Mouse (Mus musculus) midbrain, embryonic 12.5 days (tissue): ENCODE measurements around the gene Mat2b. TPM values are rescaled to one million over a fixed set of nuclear protein-coding genes. Genes with fewer than 3 reads are reported as not detected.
A peak's percentile ranks its signal among the peaks of the same experiment; 100 is the strongest.

ENCODE experiments used
- ATAC-seq: fragments of 200-750 bp; cut with Nextera tagmentation; 2 replicates; pipeline ENCODE4 v1.8.0; 2017; ENCODE audit warnings: low read depth, moderate TSS enrichment, moderate library complexity; ENCODE audit not compliant: low FRiP score
- H3K27ac ChIP-seq: fragments of 300-500 bp; sonication (generic); replicated peaks from 2 replicates; pipeline ENCODE4 v1.5.1; 2016; ENCODE audit warnings: mild to moderate bottlenecking
- H3K27me3 ChIP-seq: fragments of 300-500 bp; sonication (generic); 2 replicates; pipeline ENCODE4 v1.6.1; 2016; ENCODE audit warnings: mild to moderate bottlenecking
- H3K36me3 ChIP-seq: fragments of 300-500 bp; sonication (generic); 2 replicates; pipeline ENCODE4 v1.6.1; 2016
- H3K4me1 ChIP-seq: fragments of 300-500 bp; sonication (generic); 2 replicates; pipeline ENCODE4 v1.6.1; 2016
- H3K4me2 ChIP-seq: fragments of 300-500 bp; sonication (generic); replicated peaks from 2 replicates; pipeline ENCODE4 v1.6.1; 2016; ENCODE audit warnings: mild to moderate bottlenecking, moderate library complexity
- H3K4me3 ChIP-seq: fragments of 300-500 bp; sonication (generic); 2 replicates; pipeline ENCODE4 v1.5.1; 2016; ENCODE audit warnings: mild to moderate bottlenecking
- H3K9ac ChIP-seq: fragments of 300-500 bp; sonication (generic); replicated peaks from 2 replicates; pipeline ENCODE4 v1.6.1; 2016; ENCODE audit warnings: mild to moderate bottlenecking, moderate library complexity
- H3K9me3 ChIP-seq: fragments of 300-500 bp; sonication (generic); 2 replicates; pipeline ENCODE4 v1.6.1; 2016; ENCODE audit warnings: mild to moderate bottlenecking
- WGBS: fragments of 180-500 bp; shearing (Covaris S2); methylation state at CpG from one replicate; pipeline ENCODE4 v1.1.7; 2016; 5-methylcytosine and 5-hydroxymethylcytosine counted together
- polyA plus RNA-seq: library from polyadenylated mRNA; unstranded; fragments of >200 nt; fragmentation: Nextera tagmentation; extraction: Ambion mirVana; gene quantifications from 2 replicates; pipeline ENCODE4 v1.2.1, GENCODE M21; 2016

Gene Mat2b
- polyA plus RNA-seq, 1 experiment from 2014 or later, result 88.6 TPM

- peak overlapping the region; percentile 82 for H3K4me3 ChIP-seq
- WGBS, result under 1% methylated on average over 31 of the region's 31 CpGs
- peak; percentile 57 for ATAC-seq
Observed at GRCm38 (mm10) chr11:40694311-40695087, 504 bp downstream of the Mat2b start.

GRCm38 (mm10) chr11:40693366-40693951 lies 1.5 kb downstream of the Mat2b start:
- Histone ChIP-seq H3K4me1 (peaks cover 27% of the 10 kb centered on the region), H3K9me3 (no peaks in the 10 kb centered on the region), H3K4me3 (peak overlapping the region; percentile 82), H3K4me2 (peak overlapping the region; percentile 75), H3K9ac (peak overlapping the region; percentile 70), H3K27ac (peak overlapping the region; percentile 92), H3K27me3 (no peaks in the 10 kb centered on the region), H3K36me3 (no peaks in the 10 kb centered on the region)
- WGBS, result under 1% methylated on average over 16 of the region's 16 CpGs
- ATAC-seq, result 0 out of 2 replicates have a peak, but pooled peaks have one; percentile 3

More at GRCm38 (mm10) chr11:40694311-40695087, 504 bp downstream of the Mat2b start:
- peak overlapping the region; percentile 75 for H3K4me2 ChIP-seq
- peaks cover 27% of the 10 kb centered on the region for H3K4me1 ChIP-seq
- H3K9ac ChIP-seq, result peak overlapping the region; percentile 70
- H3K27me3 ChIP-seq, result no peaks in the 10 kb centered on the region
- H3K9me3 ChIP-seq, result no peaks in the 10 kb centered on the region
- peak overlapping the region; percentile 92 for H3K27ac ChIP-seq
- H3K36me3 ChIP-seq, result no peaks in the 10 kb centered on the region

- Histone ChIP-seq H3K4me1 (peaks cover 27% of the 10 kb centered on the region), H3K27me3 (no peaks in the 10 kb centered on the region), H3K36me3 (no peaks in the 10 kb centered on the region), H3K4me3 (peak overlapping the region; percentile 82), H3K9me3 (no peaks in the 10 kb centered on the region), H3K4me2 (peak overlapping the region; percentile 75), H3K9ac (peak overlapping the region; percentile 73), H3K27ac (peak overlapping the region; percentile 92)
- ATAC-seq, result peak; percentile 94
- under 1% methylated on average over 36 of the region's 36 CpGs for WGBS
Observed at GRCm38 (mm10) chr11:40692511-40693365, 2.3 kb downstream of the Mat2b start.

GRCm38 (mm10) chr11:40692101-40692509 lies 2.9 kb downstream of the Mat2b start:
- peak overlapping the region; percentile 73 for H3K27ac ChIP-seq
- peak overlapping the region; percentile 75 for H3K4me2 ChIP-seq
- under 1% methylated on average over 28 of the region's 28 CpGs for WGBS
- peak; percentile 71 for ATAC-seq
- peaks cover 5% of the 10 kb centered on the region for H3K36me3 ChIP-seq
- H3K9ac ChIP-seq, result peak overlapping the region; percentile 73
- H3K4me1 ChIP-seq, result peaks cover 27% of the 10 kb centered on the region
- H3K27me3 ChIP-seq, result no peaks in the 10 kb centered on the region
- H3K4me3 ChIP-seq, result peak overlapping the region; percentile 82
- no peaks in the 10 kb centered on the region for H3K9me3 ChIP-seq

- Histone ChIP-seq H3K9me3 (no peaks in the 10 kb centered on the region), H3K27ac (no peak overlapping the region), H3K9ac (no peak overlapping the region), H3K4me2 (0 out of 2 replicates have a peak overlapping the region, but pooled peaks have one; percentile 75), H3K27me3 (no peaks in the 10 kb centered on the region), H3K4me3 (no peak overlapping the region), H3K4me1 (peaks cover 27% of the 10 kb centered on the region), H3K36me3 (peaks cover 20% of the 10 kb centered on the region)
- no peak for ATAC-seq
- WGBS, result 77% methylated on average over 5 of the region's 5 CpGs
Observed at GRCm38 (mm10) chr11:40690444-40691127, 4.4 kb downstream of the Mat2b start.

GRCm38 (mm10) chr11:40683295-40683694 lies 11.7 kb downstream of the Mat2b start:
- Histone ChIP-seq H3K36me3 (peaks cover 84% of the 10 kb centered on the region), H3K4me2 (no peak overlapping the region), H3K4me3 (no peak overlapping the region), H3K27ac (no peak overlapping the region), H3K9ac (no peak overlapping the region), H3K27me3 (no peaks in the 10 kb centered on the region), H3K4me1 (no peaks in the 10 kb centered on the region), H3K9me3 (no peaks in the 10 kb centered on the region)
- WGBS, result 69% methylated on average over 3 of the region's 3 CpGs
- no peak for ATAC-seq

- WGBS, result 95% methylated on average over 3 of the region's 3 CpGs
- Histone ChIP-seq H3K9ac (no peak overlapping the region), H3K4me2 (no peak overlapping the region), H3K27ac (no peak overlapping the region), H3K36me3 (peaks cover 89% of the 10 kb centered on the region), H3K9me3 (no peaks in the 10 kb centered on the region), H3K27me3 (no peaks in the 10 kb centered on the region), H3K4me1 (no peaks in the 10 kb centered on the region), H3K4me3 (no peak overlapping the region)
- ATAC-seq, result no peak
Observed at GRCm38 (mm10) chr11:40682456-40682855, 12.5 kb downstream of the Mat2b start.

- 100% methylated on average over 1 of the region's 1 CpGs for WGBS
- Histone ChIP-seq H3K9me3 (no peaks in the 10 kb centered on the region), H3K36me3 (peaks cover 47% of the 10 kb centered on the region)
Observed at GRCm38 (mm10) chr11:40677169-40677568, 17.8 kb downstream of the Mat2b start.

GRCm38 (mm10) chr11:40675014-40675730 lies 19.8 kb downstream of the Mat2b start:
- no peaks in the 10 kb centered on the region for H3K27me3 ChIP-seq
- no peak overlapping the region for H3K4me3 ChIP-seq
- no peak overlapping the region for H3K9ac ChIP-seq
- H3K9me3 ChIP-seq, result no peaks in the 10 kb centered on the region
- H3K4me1 ChIP-seq, result no peaks in the 10 kb centered on the region
- no peak overlapping the region for H3K27ac ChIP-seq
- ATAC-seq, result no peak
- H3K4me2 ChIP-seq, result no peak overlapping the region
- H3K36me3 ChIP-seq, result peaks cover 30% of the 10 kb centered on the region
- WGBS, result 87% methylated on average over 4 of the region's 4 CpGs

More at GRCm38 (mm10) chr11:40677169-40677568, 17.8 kb downstream of the Mat2b start:
- no peak for ATAC-seq
- no peak overlapping the region for H3K4me3 ChIP-seq
- no peaks in the 10 kb centered on the region for H3K4me1 ChIP-seq
- H3K27me3 ChIP-seq, result no peaks in the 10 kb centered on the region
- no peak overlapping the region for H3K4me2 ChIP-seq
- no peak overlapping the region for H3K9ac ChIP-seq
- no peak overlapping the region for H3K27ac ChIP-seq

GRCm38 (mm10) chr11:40649726-40650445 lies 45.1 kb downstream of the Mat2b start:
- no peaks in the 10 kb centered on the region for H3K27me3 ChIP-seq
- no peaks in the 10 kb centered on the region for H3K36me3 ChIP-seq
- H3K27ac ChIP-seq, result no peak overlapping the region
- H3K9ac ChIP-seq, result no peak overlapping the region
- no peaks in the 10 kb centered on the region for H3K9me3 ChIP-seq
- H3K4me3 ChIP-seq, result no peak overlapping the region
- no peaks in the 10 kb centered on the region for H3K4me1 ChIP-seq
- 91% methylated on average over 8 of the region's 8 CpGs for WGBS
- no peak overlapping the region for H3K4me2 ChIP-seq
- ATAC-seq, result no peak
